Comparison of ENCODE assay signal across 1 mouse cellular context in genomic region chr10:4432123-4432931, GRCm38 (mm10).
TF ChIP-seq lines count a peak whose summit lies in the region.

Rmnd1 (minus strand) TSS chr10:4432388.
Armt1 (plus strand) TSS chr10:4432467.

TF ChIP-seq in MEL, 35 proteins besides CTCF, POLR2A, EP300 and RAD21 (continued from another document):
- 0 out of 2 replicates have a peak, but pooled peaks have one; percentile 15 for TF ChIP-seq GATA1 (IDR thresholded peaks at IDR 0.05; ENCODE audit: low read depth, low read length)
- TF ChIP-seq ZC3H11A (IDR thresholded peaks at IDR 0.05; ENCODE audit: low read depth, low read length) = no peak
